Mouse (Mus musculus) regulatory T cell (primary cell): Measurements from ENCODE around the gene Ift74.
"Not testable (repeated sequence)": the region's sequence is repeated elsewhere in the genome, so short reads cannot be mapped to it uniquely, and the experiment has no call there.

ENCODE experiments used
- in situ Hi-C: fragments of 300-600 bp; cut with MboI, MseI; formaldehyde crosslinking; loops from one replicate; pipeline ENCODE4 v1.15.1; 2025; ENCODE audit warnings: high pct_unique_total_duplicates

The Ift74 gene

GRCm38 (mm10) chr4:94613972-94614626, at the start of gene Ift74:
Gene Ift74, plus strand, starts transcription at chr4:94614491.
- in situ Hi-C loops: no loop called here

- in situ Hi-C loops: no loop called here
These were observed 41.6 kb upstream of the Ift74 start for GRCm38 (mm10) chr4:94572677-94573076.

- in situ Hi-C loops: loop anchor here (25.0 kb wide), 1 partner anchor 345 kb away; the partner anchor contains the start of gene Eqtn
These were observed 22.4 kb upstream of the Ift74 start for GRCm38 (mm10) chr4:94591765-94592381.

- in situ Hi-C loops: loop anchor here (25.0 kb wide), 1 partner anchor 345 kb away; the partner anchor contains the start of gene Eqtn
These were observed 21.6 kb upstream of the Ift74 start for GRCm38 (mm10) chr4:94592709-94593108.

- in situ Hi-C loops: no loop called here
These were observed 12.9 kb upstream of the Ift74 start for GRCm38 (mm10) chr4:94601395-94601794.

- in situ Hi-C loops: no loop called here
These were observed 11.7 kb upstream of the Ift74 start for GRCm38 (mm10) chr4:94602496-94603030.

GRCm38 (mm10) chr4:94603031-94603629, 11.2 kb upstream of the Ift74 start, which contains the start of gene Plaa:
Gene Plaa, minus strand, starts transcription at chr4:94603244.
- in situ Hi-C loops: no loop called here

GRCm38 (mm10) chr4:94604452-94605019, 9.8 kb upstream of the Ift74 start:
- in situ Hi-C loops: no loop called here

GRCm38 (mm10) chr4:94605591-94605990, 8.7 kb upstream of the Ift74 start:
- in situ Hi-C loops: no loop called here

GRCm38 (mm10) chr4:94610339-94610738, 4.0 kb upstream of the Ift74 start:
- in situ Hi-C loops: no loop called here

GRCm38 (mm10) chr4:94614627-94615006, 326 bp downstream of the Ift74 start:
- in situ Hi-C loops: no loop called here

GRCm38 (mm10) chr4:94620077-94620476, 5.8 kb downstream of the Ift74 start:
- in situ Hi-C loops: no loop called here

GRCm38 (mm10) chr4:94643141-94643540, 28.9 kb downstream of the Ift74 start:
- in situ Hi-C loops: no loop called here

- in situ Hi-C loops: no loop called here
These were observed 35.6 kb downstream of the Ift74 start, which contains the start of gene Lrrc19 for GRCm38 (mm10) chr4:94649920-94650319. Gene Lrrc19, minus strand, starts transcription at chr4:94650144.

- in situ Hi-C loops: not testable (repeated sequence)
These were observed 36.3 kb downstream of the Ift74 start for GRCm38 (mm10) chr4:94650426-94651175.

- in situ Hi-C loops: no loop called here
These were observed 55.4 kb downstream of the Ift74 start for GRCm38 (mm10) chr4:94669718-94670117.

- in situ Hi-C loops: no loop called here
These were observed 66.4 kb downstream of the Ift74 start for GRCm38 (mm10) chr4:94680662-94681061.

GRCm38 (mm10) chr4:94681181-94681580, 66.9 kb downstream of the Ift74 start:
- in situ Hi-C loops: no loop called here

- in situ Hi-C loops: no loop called here
These were observed 67.7 kb downstream of the Ift74 start for GRCm38 (mm10) chr4:94682029-94682428.

GRCm38 (mm10) chr4:94683305-94683704, 69.0 kb downstream of the Ift74 start:
- in situ Hi-C loops: no loop called here

- in situ Hi-C loops: not testable (repeated sequence)
These were observed 75.5 kb downstream of the Ift74 start for GRCm38 (mm10) chr4:94689804-94690203.
